Mouse (Mus musculus) MEL (cell line): ENCODE data around the gene Ninl.

ENCODE experiments used
- CHD2 ChIP-seq: IDR thresholded peaks from 2 replicates; pipeline ENCODE4 v1.6.1; 2011; ENCODE audit warnings: low read length, improper control_type of control experiment
- CTCF ChIP-seq, 3 experiments: IDR thresholded peaks in 2 of 3; conservative IDR thresholded peaks in 1 of 3; 2 replicates each; pipeline ENCODE4 v1.5.1; 2011 to 2012; ENCODE audit warnings: low read length in 3 of 3, low read depth in 2 of 3, mild to moderate bottlenecking in 2 of 3, improper control_type of control experiment in 1 of 3, inconsistent platforms in 1 of 3, mixed read lengths in 1 of 3, moderate library complexity in 1 of 3; ENCODE audit not compliant: control insufficient read depth in 1 of 3, insufficient read depth in 1 of 3, poor library complexity in 1 of 3, severe bottlenecking in 1 of 3
- GATA1 ChIP-seq: IDR thresholded peaks from 2 replicates; pipeline ENCODE4 v1.6.1; 2011; ENCODE audit warnings: low read depth, low read length, improper control_type of control experiment
- POLR2A ChIP-seq, 2 experiments: IDR thresholded peaks; 2 replicates each; pipeline ENCODE4 v1.6.1; 2011 to 2012; ENCODE audit warnings: low read length in 2 of 2, mild to moderate bottlenecking in 2 of 2, control low read depth in 1 of 2, improper control_type of control experiment in 1 of 2, low read depth in 1 of 2, moderate library complexity in 1 of 2; ENCODE audit not compliant: control insufficient read depth in 1 of 2, insufficient read depth in 1 of 2, poor library complexity in 1 of 2
- RCOR1 ChIP-seq: IDR thresholded peaks from 2 replicates; pipeline ENCODE4 v1.6.1; 2012; ENCODE audit warnings: low read depth, mild to moderate bottlenecking, inconsistent platforms, low read length, improper control_type of control experiment
- TCF12 ChIP-seq: IDR thresholded peaks from 2 replicates; pipeline ENCODE4 v1.6.1; 2014; ENCODE audit warnings: low read depth, mild to moderate bottlenecking, inconsistent platforms, low read length, improper control_type of control experiment, moderate library complexity
- USF1 ChIP-seq: IDR thresholded peaks from 2 replicates; pipeline ENCODE4 v1.6.1; 2014; ENCODE audit warnings: low read depth, mild to moderate bottlenecking, inconsistent platforms, low read length, improper control_type of control experiment, moderate library complexity
- USF2 ChIP-seq, 2 experiments: IDR thresholded peaks; 2 replicates each; pipeline ENCODE4 v1.6.1; 2011 to 2012; ENCODE audit warnings: improper control_type of control experiment in 2 of 2, low read length in 2 of 2, borderline replicate concordance in 1 of 2, inconsistent platforms in 1 of 2, low read depth in 1 of 2, mild to moderate bottlenecking in 1 of 2; ENCODE audit not compliant: insufficient read depth in 1 of 2
- ZMIZ1 ChIP-seq: IDR thresholded peaks from 2 replicates; pipeline ENCODE4 v1.6.1; 2012; ENCODE audit warnings: low read depth, mild to moderate bottlenecking, inconsistent platforms, low read length, improper control_type of control experiment, moderate library complexity

DNA sequence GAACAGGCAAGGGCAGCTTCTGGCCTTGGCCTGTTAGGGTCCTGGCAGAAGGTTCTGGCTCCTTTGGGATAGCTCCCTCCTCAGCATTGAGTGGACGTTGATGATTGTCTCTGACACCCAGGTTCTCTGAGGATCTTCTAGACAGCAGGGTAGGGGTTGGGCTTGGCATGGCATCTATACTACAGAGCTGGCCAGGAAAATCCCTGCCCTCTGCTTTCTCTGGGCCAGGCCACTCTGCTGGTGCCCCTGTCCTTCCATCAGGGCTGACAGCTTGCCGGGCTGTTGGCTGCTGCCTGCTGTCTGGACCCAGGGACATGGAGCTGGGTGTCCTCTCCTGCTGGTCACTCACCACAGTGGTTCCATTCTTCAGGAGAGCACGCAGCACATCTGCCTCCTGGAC is 89.5 kb downstream of the Ninl start:
- no peak for TF ChIP-seq POLR2A (IDR thresholded peaks at IDR 0.05; ENCODE audit: control insufficient read depth in 1 of 2, insufficient read depth in 1 of 2, low read depth in 1 of 2, low read length in 2 of 2, poor library complexity in 1 of 2)
- TF ChIP-seq CTCF (IDR thresholded peaks at IDR 0.05 in 2 of 3, conservative IDR thresholded peaks at IDR 0.05 in 1 of 3; ENCODE audit: control insufficient read depth in 1 of 3, insufficient read depth in 1 of 3, low read depth in 2 of 3, low read length in 3 of 3, poor library complexity in 1 of 3, severe bottlenecking in 1 of 3): no peak
- no peak for TF ChIP-seq ZMIZ1
- no peak for TF ChIP-seq TCF12
- TF ChIP-seq RCOR1: no peak
- no peak for TF ChIP-seq CHD2
- no peak for TF ChIP-seq GATA1
- TF ChIP-seq USF2 (IDR thresholded peaks at IDR 0.05; ENCODE audit: borderline replicate concordance in 1 of 2, insufficient read depth in 1 of 2, low read depth in 1 of 2, low read length in 2 of 2): no peak
- TF ChIP-seq USF1: no peak
